Mouse (Mus musculus): ENCODE results near the gene Arhgef17. TPM values are rescaled to one million over a fixed set of nuclear protein-coding genes. Genes with fewer than 3 reads are reported as not detected.

Gene Arhgef17
- total RNA-seq (2021), result 10 to 100 TPM; 76.5 to 81.6 TPM
- long read RNA-seq, partial matches to known transcripts, result 1 of 6 reads
- long read RNA-seq, other reads (novel, unspliced or antisense), result 5 of 6 reads

- peak in 1 of 2 experiments; percentile 64 for DNase-seq (ENCODE audit: low spot score in 2 of 2)
These were observed at the start of gene Arhgef17 for GRCm38 (mm10) chr7:100931926-100932480. Arhgef17 (minus strand) TSS chr7:100932107.

GRCm38 (mm10) chr7:100979175-100979574 is 47.3 kb upstream of the Arhgef17 start:
- peak; percentile 44 to 57 for DNase-seq (ENCODE audit: low spot score in 2 of 2)

GRCm38 (mm10) chr7:100978171-100978570 is 46.3 kb upstream of the Arhgef17 start:
- no peak for DNase-seq (ENCODE audit: low spot score in 2 of 2)

GRCm38 (mm10) chr7:100974135-100974903 is 42.4 kb upstream of the Arhgef17 start, which contains the start of gene P2ry6:
P2ry6 (minus strand) TSS chr7:100974649.
- DNase-seq (ENCODE audit: low spot score in 2 of 2), result peak in 1 of 2 experiments; percentile 40

DNA sequence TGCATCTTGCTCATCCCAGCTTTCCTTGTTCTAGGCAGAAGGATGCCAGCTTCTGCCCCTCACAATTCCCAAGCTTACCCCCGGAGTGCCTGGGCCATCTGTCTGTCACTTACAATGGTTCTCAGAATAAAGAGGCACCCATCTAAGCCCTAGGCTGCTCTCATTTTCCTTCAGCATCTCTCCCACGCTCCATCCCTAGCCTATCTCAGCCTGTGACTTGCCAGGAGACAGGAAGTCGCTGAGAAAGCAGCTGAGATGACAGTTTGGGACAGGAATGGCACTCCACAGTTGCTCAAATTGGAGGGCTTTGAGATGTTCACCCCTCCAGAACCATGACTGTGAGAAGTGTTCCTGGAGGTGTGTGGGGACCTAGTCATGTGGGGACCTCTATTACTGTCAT is 41.0 kb upstream of the Arhgef17 start:
- no peak for DNase-seq (ENCODE audit: low spot score in 2 of 2)

DNA sequence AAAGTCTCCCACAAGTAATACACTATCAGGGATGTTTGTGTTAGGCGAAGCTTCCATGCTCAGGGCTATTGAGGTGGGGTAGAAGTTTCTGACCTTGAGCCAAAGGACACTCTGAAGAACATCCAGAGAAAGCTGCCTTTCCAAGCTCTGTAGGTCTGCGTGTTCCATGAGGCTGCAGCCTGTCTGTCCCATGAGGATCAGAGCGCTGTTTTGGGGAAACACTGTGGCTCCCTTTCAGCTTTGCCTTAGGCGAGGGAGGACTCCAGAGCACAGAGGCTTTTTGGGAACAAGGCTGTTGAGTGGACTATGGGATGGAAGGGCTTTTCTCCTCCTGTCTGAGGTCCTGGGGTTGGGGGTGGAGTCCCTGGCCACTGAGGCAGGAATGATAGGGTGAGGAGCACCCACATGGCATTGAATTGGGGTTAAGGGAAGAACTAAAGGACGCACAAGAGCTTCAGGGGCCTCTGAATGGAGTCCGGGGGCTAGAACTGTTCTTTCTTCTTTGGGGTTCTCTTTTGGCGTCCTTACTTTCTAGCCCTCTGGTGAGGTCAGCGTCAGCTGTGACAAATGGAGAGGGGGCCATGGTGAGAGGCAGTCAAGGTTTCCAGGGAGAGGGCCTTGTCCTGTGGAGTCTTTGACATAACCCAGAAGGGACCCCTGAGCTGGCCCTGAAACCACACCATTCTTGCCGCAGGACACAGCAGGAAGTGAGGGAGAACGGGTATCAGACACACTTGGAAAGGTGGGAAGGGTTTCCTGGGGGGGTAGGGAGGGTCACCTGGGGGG is 37.2 kb upstream of the Arhgef17 start:
- no peak for DNase-seq (ENCODE audit: low spot score in 2 of 2)

GRCm38 (mm10) chr7:100968376-100968775 is 36.5 kb upstream of the Arhgef17 start:
- DNase-seq (ENCODE audit: low spot score in 2 of 2), result no peak

- DNase-seq (ENCODE audit: low spot score in 2 of 2), result no peak
These were observed 35.9 kb upstream of the Arhgef17 start for GRCm38 (mm10) chr7:100967850-100968249.

DNA sequence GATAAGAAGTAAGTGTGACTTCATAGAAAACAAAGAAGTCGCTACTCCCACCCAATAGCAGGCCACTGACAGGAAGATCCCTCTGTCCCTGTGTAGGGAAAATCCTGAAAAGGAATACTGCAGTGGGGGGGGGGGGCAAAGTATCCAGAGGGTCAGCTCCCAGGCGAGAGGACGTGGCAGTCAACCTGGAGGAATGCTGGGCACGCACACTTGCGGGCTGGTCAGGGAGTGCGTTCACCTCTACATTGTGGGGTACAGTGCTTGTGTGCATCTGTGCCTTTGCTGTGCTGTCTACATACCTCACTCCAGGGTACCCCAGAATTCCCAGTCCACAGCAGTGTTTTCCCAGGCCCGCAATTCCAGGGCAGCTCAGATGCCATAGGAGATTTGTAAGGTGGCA is 34.1 kb upstream of the Arhgef17 start:
- no peak for DNase-seq (ENCODE audit: low spot score in 2 of 2)

DNA sequence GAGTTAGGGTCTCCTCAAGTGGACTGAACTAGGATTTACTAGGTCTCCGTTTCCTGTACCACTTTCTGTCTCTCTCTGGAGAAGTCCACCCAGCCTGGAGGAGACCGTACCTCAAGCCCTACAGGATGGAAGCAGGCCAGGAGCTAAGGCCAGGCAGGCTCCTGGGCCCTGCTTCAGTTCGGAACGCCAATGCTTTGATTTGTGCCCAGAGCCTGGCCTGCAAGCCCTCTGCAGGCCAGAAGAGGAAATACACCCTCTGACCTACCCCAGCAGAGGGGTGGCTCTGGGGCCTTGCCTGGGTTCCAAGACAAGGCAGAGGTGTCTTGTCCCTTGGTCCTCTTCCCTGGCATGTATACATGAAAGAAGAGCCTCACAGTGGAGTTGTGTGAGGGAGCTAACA is 33.2 kb upstream of the Arhgef17 start:
- DNase-seq (ENCODE audit: low spot score in 2 of 2), result no peak

GRCm38 (mm10) chr7:100964242-100964641 is 32.3 kb upstream of the Arhgef17 start:
- DNase-seq (ENCODE audit: low spot score in 2 of 2), result no peak

- no peak for DNase-seq (ENCODE audit: low spot score in 2 of 2)
These were observed 31.5 kb upstream of the Arhgef17 start for GRCm38 (mm10) chr7:100963381-100963780.

GRCm38 (mm10) chr7:100961146-100961545 is 29.2 kb upstream of the Arhgef17 start:
- DNase-seq (ENCODE audit: low spot score in 2 of 2), result no peak

GRCm38 (mm10) chr7:100960462-100960861 is 28.6 kb upstream of the Arhgef17 start:
- DNase-seq (ENCODE audit: low spot score in 2 of 2), result no peak

DNA sequence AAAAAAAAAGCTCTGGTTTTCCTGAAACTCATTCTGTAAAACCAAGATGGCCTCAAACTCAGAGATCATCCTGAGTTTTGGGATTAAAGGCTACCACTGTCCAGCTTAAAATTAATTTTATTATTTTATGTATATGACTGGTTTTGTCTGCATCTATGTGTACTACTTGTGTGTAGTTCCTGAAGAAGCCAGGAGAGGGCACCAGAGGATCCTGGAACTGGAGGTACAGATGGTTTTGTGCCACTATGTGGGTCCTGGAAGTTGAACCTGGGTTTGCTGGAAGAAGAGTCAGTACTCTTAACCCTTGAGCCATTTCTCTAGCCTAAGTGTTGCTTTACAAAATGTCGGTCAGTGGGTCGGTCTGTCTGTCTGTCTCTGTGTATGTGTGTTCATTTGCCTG is 26.5 kb upstream of the Arhgef17 start:
- DNase-seq (ENCODE audit: low spot score in 2 of 2), result no peak

DNA sequence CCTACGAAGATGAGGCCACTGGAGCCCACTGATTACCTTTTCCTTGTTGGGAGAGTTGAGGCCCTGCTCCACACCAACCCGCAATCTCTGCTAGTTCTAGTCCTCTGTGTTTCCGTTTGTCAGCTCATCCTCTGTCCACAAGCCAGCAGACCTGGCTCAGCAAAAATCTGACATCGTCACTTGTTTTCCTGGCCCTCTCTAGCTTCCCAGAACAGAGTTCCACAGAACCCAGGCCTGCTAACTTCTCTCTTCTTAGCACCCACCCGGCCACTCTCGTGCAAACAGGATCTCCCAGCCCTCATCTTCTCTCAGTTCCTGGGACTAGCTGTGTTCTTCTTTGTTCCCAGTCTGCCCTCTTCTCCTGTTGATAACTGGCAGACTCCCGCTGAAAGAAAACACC is 20.8 kb upstream of the Arhgef17 start:
- no peak for DNase-seq (ENCODE audit: low spot score in 2 of 2)

GRCm38 (mm10) chr7:100951903-100952302 is 20.0 kb upstream of the Arhgef17 start:
- DNase-seq (ENCODE audit: low spot score in 2 of 2), result no peak

DNA sequence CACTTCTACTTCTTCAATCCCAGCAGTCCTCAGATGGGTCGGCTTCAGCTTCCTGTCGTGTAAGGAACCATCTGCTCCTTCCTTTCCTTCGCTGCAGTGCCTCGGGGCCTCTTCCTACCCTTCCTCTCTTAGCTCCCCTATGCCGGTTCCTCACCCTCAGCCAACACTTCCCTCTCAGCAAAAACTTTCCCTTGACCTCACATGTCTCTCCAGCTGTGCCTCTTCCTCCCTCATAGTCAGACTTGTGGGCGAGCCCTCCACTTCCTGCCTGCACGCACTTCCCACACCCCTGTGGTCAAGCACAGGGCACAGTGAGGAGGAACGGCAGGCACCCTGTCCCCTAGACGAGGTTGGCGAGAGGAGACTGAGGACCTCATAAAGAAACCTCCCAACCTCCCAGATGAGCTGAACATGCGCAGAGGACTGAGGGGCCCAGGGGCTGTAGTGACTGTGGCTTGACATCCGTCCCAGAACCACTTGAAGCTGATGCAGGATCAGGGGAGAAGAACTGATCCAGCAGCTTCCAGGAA is 18.6 kb upstream of the Arhgef17 start:
- DNase-seq (ENCODE audit: low spot score in 2 of 2), result no peak

DNA sequence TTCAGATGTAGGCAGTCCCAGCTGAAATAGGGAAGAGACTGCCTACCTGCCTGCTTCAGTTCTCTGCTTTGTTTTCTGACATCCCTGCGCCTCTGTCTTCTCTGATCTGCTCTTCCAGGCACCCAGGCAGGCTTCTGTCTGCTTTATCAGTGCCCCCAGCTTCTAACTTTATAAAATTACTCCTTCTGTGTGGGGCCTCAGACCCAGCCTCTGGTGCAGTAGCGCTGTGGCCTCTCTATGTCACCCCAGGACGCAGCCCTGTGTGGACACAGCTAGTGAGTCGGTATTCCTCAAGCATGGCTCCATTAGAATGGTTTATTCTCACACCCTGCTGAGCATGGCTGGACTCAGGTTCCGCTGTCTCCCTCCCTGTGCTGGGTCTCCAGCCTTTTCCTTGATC is 18.1 kb upstream of the Arhgef17 start:
- DNase-seq (ENCODE audit: low spot score in 2 of 2), result no peak

DNA sequence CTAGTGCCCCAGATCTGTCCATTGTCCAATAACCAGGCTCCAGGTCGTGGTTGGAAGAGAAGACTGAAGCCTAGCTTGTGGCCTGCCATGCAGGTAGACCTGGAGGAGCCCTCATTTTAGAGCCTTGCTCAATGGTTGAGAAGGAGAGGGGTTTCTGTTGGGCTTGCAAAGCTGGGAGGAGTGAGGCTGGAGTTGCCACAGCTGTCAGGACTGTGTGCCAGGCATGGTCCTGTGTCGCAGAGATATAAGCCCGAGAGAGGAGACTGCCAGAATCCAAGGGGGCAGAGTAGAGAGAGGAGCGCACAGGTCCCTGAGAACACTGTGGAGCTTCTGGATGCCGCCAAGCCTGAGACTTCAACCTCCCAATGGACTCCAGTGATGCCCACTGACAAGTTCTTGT is 12.8 kb upstream of the Arhgef17 start:
- no peak for DNase-seq (ENCODE audit: low spot score in 2 of 2)

- no peak for DNase-seq (ENCODE audit: low spot score in 2 of 2)
These were observed 12.4 kb upstream of the Arhgef17 start for GRCm38 (mm10) chr7:100944306-100944705.

All from layer of hippocampus, postnatal 10 days (tissue).